Mouse (Mus musculus): ENCODE data around the gene Coq7.

Gene Coq7

DNA sequence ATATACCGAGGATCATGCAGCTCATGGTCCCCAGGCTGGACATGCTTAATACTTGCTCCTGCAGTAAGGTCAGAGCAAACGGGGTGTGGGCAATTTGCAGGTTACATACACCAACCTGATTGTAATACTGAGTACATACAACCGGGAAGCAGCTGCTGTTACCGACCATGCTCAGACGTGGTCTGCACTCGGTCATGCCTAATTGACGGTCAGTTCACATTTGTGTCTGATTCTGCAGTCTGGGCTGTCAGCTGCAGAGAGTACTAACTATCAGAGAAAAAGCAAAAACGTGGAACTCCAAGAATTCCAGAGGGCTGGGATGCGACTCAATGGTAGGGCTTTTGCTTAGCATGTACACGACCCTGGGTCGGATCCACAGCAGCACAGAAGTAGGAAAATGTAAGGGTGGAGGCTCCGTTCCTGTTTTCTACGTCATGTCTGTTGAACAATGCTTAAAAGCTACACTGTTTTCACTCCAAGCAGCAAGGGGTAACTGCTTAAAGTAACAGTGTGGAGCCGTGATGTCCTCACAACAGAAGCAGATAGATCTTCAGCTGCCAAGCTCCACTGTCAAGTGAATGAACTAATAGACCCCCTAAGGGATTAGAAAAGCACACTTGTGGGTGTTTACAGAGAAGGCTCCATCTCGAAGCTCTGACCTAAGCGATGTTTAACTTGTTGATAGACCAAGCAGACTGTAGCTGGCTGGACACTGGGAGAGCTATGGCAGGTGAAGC, 71.6 kb downstream of the Coq7 start:
- DNase-seq (ENCODE audit: low spot score): no peak

All from layer of hippocampus, adult 9-10 months (tissue).